Mouse (Mus musculus): ENCODE results near the gene Gm6890. TPM values are rescaled to one million over a fixed set of nuclear protein-coding genes. Genes with fewer than 3 reads are reported as not detected.
"Not testable (repeated sequence)": the region's sequence is repeated elsewhere in the genome, so short reads cannot be mapped to it uniquely, and the experiment has no call there.

The Gm6890 gene
- polyA plus RNA-seq (2016; fragmentation: Nextera tagmentation; extraction: Ambion mirVana): not detected in 2 replicates

DNA sequence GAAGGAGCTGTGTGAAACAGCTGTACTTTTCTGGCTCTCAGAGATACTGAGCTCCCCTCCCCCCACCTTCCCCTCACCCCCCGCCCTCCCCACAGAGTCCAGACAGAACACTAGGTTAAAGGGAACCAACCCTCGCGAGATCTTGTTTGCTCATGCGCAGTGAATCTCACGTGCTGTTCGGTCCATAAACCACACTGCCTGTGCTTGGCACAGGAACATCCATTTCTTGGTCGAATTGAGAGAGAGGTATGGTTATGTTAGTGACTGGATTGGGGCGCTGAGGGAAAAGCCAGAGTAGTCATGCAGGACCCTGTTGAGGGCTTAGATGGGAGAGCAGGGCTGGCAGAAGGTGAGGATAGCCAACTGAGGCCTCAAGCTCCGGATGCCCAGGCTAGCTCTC, at the start of gene Gm6890:
Gm6890 (plus strand) TSS at position 301 of the 400 bp plus-strand sequence.
- not testable (repeated sequence) for H3K27ac ChIP-seq; H3K9me3 ChIP-seq; DNase-seq (ENCODE audit: low spot score); H3K4me1 ChIP-seq; H3K36me3 ChIP-seq; H3K4me3 ChIP-seq; H3K27me3 ChIP-seq (ENCODE audit: insufficient read depth, poor library complexity, severe bottlenecking)
- WGBS: 86% methylated on average over 9 of the region's 9 CpGs

- not testable (repeated sequence) for DNase-seq (ENCODE audit: low spot score); H3K4me1 ChIP-seq; H3K4me3 ChIP-seq; H3K27me3 ChIP-seq (ENCODE audit: insufficient read depth, poor library complexity, severe bottlenecking); H3K9me3 ChIP-seq; H3K27ac ChIP-seq; H3K36me3 ChIP-seq
- 86% methylated on average over 10 of the region's 10 CpGs for WGBS
Observed at GRCm38 (mm10) chrX:74726195-74726594, 14.5 kb upstream of the Gm6890 start.

- not testable (repeated sequence) for H3K27ac ChIP-seq; H3K4me3 ChIP-seq; DNase-seq (ENCODE audit: low spot score); H3K4me1 ChIP-seq; H3K27me3 ChIP-seq (ENCODE audit: insufficient read depth, poor library complexity, severe bottlenecking); H3K9me3 ChIP-seq; H3K36me3 ChIP-seq
- WGBS: no CpG with 5 or more reads among the region's 1 CpGs
Observed at GRCm38 (mm10) chrX:74770715-74771114, 30.0 kb downstream of the Gm6890 start.

Other genes with a start within 250 kb of the Gm6890 start
- gene Olfr1326-ps1, start 166.0 kb upstream of the Gm6890 start, polyA plus RNA-seq (2016; fragmentation: Nextera tagmentation; extraction: Ambion mirVana): not detected in 2 replicates
- gene Olfr1325, start 148.2 kb upstream of the Gm6890 start, polyA plus RNA-seq (2016; fragmentation: Nextera tagmentation; extraction: Ambion mirVana): not detected in 2 replicates
- 0.06 and 0.12 TPM in 2 replicates for gene Gm5640, start 95.3 kb upstream of the Gm6890 start, polyA plus RNA-seq (2016; fragmentation: Nextera tagmentation; extraction: Ambion mirVana)
- gene Gm5936, start 96.3 kb downstream of the Gm6890 start, polyA plus RNA-seq (2016; fragmentation: Nextera tagmentation; extraction: Ambion mirVana): 0.14 TPM in 1 of 2 replicates, not detected in the other

Measured in heart, embryonic 10.5 days (tissue).